Mouse (Mus musculus): Measurements from ENCODE around the gene Cntnap5a.
A peak's percentile ranks its signal among the peaks of the same experiment; 100 is the strongest.

Cntnap5a gene

DNA sequence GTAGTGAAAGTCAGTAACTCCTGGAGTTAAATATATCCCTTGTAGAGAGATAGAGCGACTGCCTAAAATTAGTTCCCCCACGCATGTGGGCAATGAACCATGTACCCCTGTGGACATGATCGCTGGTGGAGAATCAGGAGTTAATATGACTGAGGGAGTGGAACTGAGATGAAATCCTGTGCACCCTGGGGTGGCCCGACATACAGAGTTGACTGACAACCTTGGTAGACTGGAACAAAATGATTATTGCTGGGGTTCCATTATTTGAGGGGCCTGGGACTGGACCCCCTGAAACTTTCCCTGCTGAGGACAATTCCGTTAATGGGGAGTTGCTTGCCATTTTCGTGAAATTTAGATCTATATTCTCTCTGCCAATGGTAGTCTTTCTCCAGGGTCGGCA is 683.0 kb downstream of the Cntnap5a start:
- DNase-seq: no peak

DNA sequence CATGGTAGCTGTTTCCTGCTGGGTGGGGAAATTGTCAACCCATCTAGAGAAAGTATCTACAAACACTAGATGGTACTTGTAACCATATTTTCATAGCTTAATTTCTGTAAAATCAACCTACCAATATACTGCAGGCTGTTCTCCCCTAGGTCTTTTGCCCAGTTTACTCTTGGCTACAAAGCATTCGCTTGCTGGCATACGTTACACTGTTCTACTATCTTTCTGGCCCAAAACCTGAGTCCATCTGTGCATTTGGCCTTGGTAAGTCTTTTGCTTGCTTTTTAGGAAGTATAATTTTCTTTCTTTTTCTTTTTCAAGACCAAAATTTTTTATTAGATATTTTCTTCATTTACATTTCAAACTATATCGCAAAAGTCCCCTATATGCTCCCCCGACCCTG is 686.3 kb downstream of the Cntnap5a start:
- DNase-seq: no peak

DNA sequence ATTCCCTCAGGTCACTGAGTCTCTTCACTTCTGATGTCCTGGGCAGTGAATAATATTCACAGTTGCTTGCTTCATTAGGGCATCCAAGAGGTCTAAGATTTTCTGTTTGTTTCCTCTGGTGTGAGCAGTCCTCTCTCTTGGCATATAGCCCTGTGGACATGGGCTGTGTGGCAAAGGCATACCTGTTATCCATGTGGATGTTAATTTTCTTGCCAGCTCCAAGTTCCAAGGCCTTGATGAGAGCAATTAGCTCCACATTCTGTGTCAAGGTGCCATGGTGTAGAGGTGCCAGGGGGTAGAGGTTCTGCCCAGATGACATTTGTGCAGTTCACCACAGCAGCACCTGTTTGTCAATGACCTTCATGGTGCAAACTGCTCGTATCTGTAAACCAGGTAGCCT is 689.0 kb downstream of the Cntnap5a start:
- DNase-seq: no peak

DNA sequence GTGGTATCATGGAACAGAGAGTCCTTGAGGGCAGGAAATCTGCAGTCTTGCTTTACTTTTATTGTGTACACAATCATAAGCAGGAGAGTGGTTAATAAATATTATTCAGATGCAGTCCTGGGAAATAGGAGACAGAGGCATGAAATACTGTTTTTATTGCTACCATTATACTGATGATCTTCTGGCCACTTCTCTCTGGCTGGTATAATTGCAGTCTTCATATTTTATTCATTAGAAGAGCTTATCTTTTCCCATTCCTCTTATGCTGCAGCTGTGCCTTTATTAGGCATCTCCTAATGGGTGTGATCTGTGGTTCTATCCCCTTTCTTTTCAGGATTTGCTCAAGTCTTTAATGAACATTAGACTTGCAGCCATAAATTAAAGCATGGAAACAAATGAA is 707.8 kb downstream of the Cntnap5a start:
- no peak for DNase-seq

DNA sequence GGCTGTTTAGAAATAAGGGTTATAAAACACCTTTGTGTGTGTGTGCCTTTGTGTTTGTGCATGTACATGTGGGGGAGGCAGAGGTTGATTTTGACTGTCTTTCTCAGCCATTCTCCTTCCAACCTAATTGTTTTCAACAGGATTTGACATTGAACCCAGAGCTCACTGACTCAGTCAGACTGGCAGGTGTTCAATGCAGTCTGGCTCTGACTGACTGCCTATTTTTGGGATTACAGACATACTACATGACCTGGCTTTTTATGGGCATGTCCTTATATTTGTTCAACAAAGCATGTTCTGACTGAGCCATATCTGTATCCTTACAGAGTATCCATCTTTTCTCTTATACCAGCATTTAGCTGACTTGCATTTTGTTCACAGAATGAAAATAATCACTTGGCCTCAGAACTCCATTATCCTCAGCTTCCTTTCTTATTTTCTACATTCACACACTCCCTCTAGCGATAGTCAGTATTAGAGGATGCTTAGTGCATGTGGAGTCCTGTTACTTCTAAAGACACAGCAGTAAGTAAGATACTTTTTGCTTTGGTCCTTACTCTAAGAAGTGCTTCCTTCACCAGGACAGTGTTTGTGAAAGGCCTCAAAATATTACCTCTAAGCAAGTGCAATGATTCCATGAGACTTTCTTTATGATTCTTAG is 717.6 kb downstream of the Cntnap5a start:
- DNase-seq: no peak

DNA sequence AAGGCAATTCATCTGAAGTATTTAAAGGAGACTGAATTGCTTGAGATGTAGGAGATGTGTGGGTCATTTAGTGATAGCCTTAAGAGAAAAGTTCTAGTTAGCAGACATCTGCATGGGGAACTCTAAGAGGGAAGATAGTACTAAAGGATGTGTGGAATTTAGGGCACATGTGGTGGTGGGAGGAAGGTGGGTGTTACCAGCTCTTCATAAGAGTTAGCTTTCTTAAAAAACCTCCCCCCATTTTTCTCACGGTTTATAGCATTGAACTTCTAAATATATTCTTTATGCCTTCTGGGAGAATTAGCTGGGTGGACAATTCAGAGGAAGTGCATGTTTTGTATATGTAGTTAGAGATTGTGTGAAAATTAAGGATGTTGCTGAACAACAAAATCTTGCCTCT is 725.3 kb downstream of the Cntnap5a start:
- no peak for DNase-seq

DNA sequence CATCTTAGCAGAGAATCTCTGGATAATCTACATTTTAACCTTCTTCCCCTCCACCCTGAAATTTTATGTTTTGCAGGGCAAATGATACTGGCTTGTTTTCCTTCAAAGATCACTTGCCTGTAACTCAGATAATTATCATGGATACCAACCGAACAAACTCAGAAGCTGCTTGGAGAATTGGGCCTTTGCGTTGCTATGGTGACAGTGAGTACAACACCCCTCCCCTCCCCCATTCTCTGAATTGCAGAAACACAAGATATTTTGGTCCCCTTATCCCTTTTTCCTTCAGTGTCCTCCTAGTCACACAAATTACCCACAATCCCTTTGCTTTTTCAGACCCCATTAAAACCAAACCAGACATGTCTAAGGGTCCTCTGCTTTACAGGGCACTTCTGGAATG is 743.8 kb downstream of the Cntnap5a start:
- no peak for DNase-seq

DNA sequence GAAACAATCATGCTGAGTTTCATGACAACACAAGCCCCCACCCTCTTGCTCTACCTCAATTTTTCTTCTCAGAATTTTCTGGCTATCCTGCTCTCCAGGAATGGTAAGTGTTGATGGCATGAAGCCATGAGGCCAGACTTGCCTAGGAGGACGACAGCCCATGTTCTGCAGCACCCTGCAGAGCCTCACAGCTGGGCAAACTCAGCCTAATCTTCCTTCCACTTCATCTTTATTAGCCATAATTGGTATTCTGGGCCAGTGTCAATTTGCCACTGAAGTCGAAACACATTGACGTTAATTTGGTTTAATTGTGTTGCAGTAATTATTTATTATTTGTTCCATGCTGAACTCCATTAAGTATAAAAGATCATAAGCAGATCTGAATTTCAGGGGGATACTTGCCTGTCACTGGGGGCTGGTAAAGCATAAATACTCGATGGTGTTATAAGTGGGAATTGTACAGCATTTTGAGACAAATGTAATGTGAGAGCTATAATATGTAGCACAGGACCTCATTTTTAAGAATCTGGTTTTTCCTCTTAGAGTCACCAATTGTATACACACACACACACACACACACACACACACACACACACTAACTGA is 770.7 kb downstream of the Cntnap5a start:
- DNase-seq: no peak

DNA sequence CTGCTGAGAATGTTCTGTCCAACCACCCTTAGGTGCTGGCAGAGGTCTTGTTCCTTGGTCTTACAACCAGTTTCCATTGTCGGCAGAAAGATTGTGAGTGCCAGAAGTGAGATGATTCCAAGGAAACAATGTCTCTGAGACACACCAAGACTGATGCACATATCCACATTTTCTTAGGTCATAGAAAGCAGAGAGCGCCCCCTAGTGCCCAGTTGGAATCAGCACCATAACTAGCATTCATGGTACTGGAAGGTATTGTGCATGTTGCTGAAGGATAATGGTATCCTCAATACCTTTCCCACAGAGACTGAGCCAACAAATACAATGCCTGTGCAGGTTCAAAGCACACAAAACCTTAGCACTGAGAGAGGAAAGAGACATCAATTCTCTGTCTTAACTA is 793.1 kb downstream of the Cntnap5a start:
- DNase-seq: peak; percentile 10

DNA sequence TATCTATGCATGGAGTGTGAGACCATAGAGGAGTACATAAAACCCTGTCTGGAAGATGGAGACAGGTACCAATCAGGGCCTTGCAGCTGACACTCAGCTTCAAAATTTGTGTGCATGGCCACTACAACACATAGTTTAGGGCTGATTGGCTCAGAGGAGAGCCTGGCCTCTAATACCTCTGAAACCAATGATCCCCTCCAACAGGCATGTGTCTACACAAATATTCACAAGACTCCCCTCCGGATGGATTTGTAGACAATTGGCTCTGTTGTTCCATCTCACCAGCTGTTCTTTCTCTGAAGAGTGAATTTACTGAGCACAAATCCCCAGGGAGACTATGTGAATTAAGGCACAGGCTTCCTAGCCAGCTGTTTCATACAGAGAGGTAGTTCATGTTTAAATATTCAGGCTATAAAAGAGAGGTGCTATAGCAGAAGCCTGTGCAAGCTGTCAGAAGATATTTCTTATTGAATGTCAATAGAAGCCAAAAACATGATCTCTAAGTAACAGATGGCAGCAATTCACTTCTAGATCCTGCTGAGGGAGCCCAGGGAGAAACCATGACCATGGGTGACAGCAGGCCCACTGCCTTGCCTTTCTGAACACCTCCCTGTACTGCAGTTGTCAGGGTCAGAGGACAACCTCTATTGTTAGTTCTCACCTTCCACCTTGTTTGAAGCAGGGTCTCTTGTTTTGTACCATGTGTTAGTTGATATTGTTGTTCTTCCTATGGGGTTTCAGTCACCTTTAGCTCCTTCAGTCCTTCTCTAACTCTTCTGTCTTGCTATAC is 804.4 kb downstream of the Cntnap5a start:
- no peak for DNase-seq

DNA sequence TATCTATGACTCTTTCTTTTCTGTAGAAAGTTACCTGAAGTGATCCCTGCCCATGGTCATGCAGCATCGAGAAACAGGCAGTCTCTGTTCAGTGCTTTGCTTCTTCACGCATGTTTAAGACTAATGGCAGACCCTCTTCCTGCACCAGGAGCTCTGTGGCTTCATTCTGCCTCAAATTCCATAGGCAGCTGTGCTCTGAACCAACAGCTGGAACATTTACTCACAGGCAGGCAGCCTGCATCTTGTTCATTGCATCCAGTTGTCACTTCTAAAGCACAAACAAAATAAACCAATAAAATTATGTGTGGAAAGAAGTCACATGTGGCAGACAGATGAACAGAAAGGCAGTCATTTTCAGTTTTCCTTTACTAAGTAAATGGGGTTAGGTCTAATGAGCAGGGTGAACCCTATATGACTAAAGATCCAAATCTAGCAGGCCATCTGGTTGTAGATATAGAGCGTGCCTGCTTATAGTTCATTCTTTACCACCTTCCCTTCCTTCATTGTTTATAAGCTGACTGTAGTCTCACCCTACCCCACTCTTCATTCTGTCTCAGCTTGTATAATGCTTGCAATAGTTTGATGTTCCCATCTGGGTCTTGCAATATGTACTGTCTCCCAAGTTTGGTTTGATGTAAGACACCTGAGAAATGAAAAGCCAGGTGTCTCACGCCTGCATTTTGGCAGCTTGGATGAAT is 893.6 kb downstream of the Cntnap5a start:
- DNase-seq: no peak

DNA sequence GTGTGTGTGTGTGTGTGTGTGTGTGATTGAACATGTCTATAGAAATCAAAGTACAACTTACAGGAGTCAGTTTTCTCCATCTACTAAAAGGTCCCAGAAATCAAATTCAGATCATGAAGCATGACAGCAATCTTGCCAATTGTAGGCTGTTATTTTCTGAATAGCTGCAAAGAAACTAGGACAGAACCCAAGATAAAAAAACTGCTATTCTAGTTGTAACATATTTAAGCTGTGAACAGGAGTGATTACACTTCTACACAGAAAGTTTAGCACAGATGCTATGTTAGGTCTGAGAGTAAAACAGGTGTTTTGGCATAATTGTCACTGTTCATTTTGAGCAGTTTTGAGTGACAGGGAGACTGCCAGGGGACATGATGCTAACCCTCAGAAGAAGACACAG is 931.7 kb downstream of the Cntnap5a start:
- no peak for DNase-seq

Data from cerebellum, adult 8-10 months (tissue).